Mouse (Mus musculus) embryo, embryonic 10 days (tissue): ENCODE data around the gene Gm49387.

Experiments used
- DNase-seq: peaks from one replicate; pipeline ENCODE4 v3.0.0-alpha.2; 2015; ENCODE audit warnings: low spot score

Gene Gm49387

GRCm38 (mm10) chr14:31661671-31662554 is 21.2 kb upstream of the Gm49387 start:
- DNase-seq: peak; percentile 91

GRCm38 (mm10) chr14:31660312-31661093 is 19.8 kb upstream of the Gm49387 start:
- DNase-seq: no peak

GRCm38 (mm10) chr14:31659501-31660181 is 19.0 kb upstream of the Gm49387 start:
- DNase-seq: no peak

- DNase-seq: no peak
These were observed 17.5 kb upstream of the Gm49387 start for GRCm38 (mm10) chr14:31658126-31658680.

- peak; percentile 83 for DNase-seq
These were observed 16.4 kb upstream of the Gm49387 start for GRCm38 (mm10) chr14:31656857-31657645.

GRCm38 (mm10) chr14:31656386-31656785 is 15.7 kb upstream of the Gm49387 start:
- no peak for DNase-seq

GRCm38 (mm10) chr14:31655406-31655805 is 14.7 kb upstream of the Gm49387 start:
- no peak for DNase-seq

GRCm38 (mm10) chr14:31654816-31655215 is 14.1 kb upstream of the Gm49387 start:
- no peak for DNase-seq

- no peak for DNase-seq
These were observed 12.6 kb upstream of the Gm49387 start for GRCm38 (mm10) chr14:31653101-31653875.

GRCm38 (mm10) chr14:31652624-31653023 is 11.9 kb upstream of the Gm49387 start:
- DNase-seq: no peak

GRCm38 (mm10) chr14:31652106-31652505 is 11.4 kb upstream of the Gm49387 start:
- no peak for DNase-seq

- DNase-seq: no peak
These were observed 10.5 kb upstream of the Gm49387 start for GRCm38 (mm10) chr14:31651206-31651605.

- no peak for DNase-seq
These were observed 9.7 kb upstream of the Gm49387 start for GRCm38 (mm10) chr14:31650347-31650746.

GRCm38 (mm10) chr14:31647991-31648390 is 7.3 kb upstream of the Gm49387 start:
- DNase-seq: no peak

- DNase-seq: no peak
These were observed 5.2 kb upstream of the Gm49387 start for GRCm38 (mm10) chr14:31645920-31646319.

- peak; percentile 32 for DNase-seq
These were observed 4.4 kb upstream of the Gm49387 start for GRCm38 (mm10) chr14:31644931-31645547.

- DNase-seq: no peak
These were observed 3.6 kb upstream of the Gm49387 start for GRCm38 (mm10) chr14:31644183-31644830.

GRCm38 (mm10) chr14:31641506-31642155 is 953 bp upstream of the Gm49387 start:
- no peak for DNase-seq
